Mouse (Mus musculus): ENCODE measurements at regions not wholly inside any gene's neighbourhood (a gene's known extent, or its start where the extent isn't known, plus 50 kb on each side); places are given as distances from the start of the nearest gene placed in this dataset.

GRCm38 (mm10) chr6:50973815-50974214 lies 319.6 kb upstream of the Npvf start:
- no peak for DNase-seq

GRCm38 (mm10) chr6:50974961-50975360 lies 320.7 kb upstream of the Npvf start:
- DNase-seq = no peak

DNA sequence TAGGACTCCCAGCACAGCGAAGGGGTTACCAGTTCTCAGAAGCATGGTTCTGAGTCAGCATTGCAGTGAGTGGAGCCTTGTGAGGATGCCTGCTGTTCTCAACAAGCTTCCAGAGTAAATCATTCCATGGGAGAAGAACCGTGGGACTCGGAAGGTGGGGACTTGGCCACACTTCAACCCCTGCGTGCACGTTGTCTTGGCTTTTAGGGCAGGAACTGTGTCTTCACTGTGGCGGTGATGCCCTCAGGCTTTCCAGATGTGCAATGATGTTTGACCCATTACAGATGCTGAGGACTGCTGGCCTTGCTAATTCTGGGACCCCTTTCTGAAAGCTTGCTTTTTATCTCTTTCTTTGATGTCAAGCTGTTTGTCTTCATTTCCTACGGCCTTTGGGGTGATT lies 322.7 kb upstream of the Npvf start:
- no peak for DNase-seq

GRCm38 (mm10) chr6:50977381-50977780 lies 323.1 kb upstream of the Npvf start:
- DNase-seq = no peak

DNA sequence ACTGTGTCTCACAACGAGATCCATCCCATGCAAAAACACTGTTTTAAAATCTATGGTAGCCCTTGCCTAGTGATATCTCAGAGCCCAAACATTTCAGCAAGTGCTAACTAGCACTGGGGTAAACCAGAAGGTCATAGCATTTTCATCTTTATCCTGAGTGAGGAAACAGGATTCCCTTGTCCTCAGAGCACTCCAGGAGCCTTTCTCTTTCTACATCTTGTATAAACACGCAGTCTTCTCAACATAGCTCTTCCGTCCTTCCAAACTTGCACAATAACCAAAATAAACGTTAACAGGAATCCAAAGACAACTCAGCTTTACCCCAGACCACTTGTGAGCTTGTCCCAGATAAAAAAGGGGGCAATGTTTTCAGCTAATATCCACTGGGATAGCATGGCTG lies 323.8 kb upstream of the Npvf start:
- DNase-seq = no peak

DNA sequence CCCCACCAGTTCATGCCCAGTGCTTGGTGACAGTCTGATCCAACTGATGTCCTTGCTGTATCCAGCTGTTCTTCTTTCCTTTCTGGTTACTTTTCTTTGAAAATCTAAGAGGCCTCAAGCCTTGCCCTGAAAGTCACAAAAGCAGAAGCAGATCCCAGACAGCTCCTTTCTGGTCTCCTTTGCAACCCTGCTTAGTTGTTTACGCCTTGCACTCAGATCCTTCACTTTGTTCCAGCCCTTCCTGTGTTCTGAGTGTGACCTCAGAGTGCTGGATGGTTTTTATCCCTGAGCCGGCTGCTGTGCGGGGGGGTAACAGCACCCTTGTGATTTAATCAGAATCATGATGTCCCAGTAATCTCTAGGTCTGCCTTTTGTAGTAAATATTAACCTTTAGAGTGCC lies 324.3 kb upstream of the Npvf start:
- DNase-seq = no peak

DNA sequence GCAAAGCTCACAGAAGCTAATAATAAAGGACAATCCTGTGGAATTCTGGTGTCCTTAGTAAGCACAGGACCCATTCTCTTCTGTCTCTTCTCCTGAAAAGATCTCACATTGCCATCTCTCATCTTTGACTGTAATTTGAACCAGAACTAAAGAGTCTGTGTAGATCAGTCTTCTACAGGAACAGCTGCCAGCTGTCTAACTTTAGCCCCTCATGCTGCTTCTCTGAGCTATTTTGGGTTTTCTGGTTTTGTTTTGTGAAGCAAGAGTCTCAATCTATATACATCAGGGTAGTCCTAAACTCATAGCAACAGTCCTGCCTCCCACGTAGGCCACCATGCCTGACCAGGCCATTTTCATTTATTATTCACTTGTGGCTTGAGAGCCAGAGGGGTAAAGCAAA lies 325.5 kb upstream of the Npvf start:
- no peak for DNase-seq

DNA sequence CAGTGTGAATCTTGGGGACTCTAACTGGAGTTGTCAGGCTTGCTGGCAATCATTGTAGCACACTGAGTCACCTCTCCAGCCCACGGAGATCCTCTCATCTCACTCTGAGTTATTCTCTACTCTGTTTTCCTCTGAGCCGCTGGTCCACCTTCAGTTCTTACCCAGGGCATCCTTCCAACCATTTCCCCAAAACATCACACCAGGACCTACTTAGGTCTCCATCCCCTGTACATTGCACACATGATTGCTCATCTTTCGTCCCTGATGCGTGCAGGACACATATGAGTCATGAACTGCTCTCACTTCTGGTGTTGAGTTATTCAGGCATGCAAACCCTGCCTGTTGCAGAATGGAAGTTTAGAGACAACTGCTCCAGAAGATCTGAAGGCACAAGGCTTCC lies 326.1 kb upstream of the Npvf start:
- DNase-seq = no peak

GRCm38 (mm10) chr6:50981702-50982309 lies 327.6 kb upstream of the Npvf start:
- no peak for DNase-seq

DNA sequence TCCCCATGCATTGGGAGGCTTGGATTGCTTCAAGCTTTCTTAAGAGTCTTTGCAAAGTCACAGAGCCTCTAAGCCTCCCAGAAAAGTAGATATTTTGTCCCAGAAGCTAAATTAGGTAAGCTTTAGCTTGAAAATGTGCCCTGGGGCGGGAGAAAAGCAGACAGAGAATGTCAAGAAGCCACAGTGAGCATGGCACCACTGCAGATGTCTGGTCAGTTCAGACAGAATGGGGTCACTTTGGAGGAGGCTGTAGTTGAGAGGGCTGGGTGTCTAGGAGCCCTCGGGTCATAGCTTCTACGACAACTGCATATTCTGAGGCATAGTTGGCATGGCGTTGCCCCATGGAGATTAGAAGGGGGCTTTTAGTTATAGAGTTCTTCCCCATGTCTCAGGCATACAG lies 328.6 kb upstream of the Npvf start:
- DNase-seq = no peak

- no peak for DNase-seq
These were observed 329.4 kb upstream of the Npvf start for GRCm38 (mm10) chr6:50983511-50984099.

DNA sequence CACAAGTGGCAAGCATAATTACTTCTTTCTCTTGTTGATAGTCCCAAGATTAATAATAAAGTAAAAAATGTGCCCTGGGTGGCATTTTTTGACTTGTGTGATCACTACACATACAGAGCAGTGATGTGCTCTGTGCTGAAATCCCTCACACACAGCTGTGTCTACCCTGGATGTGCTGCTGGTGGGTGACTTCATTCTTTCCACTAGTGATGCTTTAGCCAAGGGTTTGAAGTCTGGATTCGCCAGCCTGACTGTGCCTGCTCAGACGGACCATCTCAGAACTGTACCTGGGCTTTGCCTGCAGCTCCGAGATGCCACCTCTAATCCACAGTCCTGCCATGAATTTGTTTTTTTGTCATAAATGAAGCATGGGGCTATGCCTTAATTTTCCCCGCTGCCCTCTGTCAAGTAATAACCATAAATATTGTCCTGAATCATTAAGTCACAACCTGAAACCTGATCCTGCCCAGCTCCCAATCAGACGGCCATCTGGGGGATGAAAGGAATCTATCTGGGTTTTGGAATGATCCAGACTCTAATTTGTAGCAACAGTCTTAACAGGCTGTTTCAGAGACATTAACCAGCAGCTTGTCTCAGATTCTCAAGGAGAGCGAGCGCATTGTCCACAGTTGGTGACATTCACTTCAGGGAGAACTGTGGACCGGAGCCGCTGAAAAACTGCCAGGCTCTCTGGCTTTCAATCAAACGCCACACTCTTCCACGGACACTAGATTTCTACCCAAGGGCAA lies 330.1 kb upstream of the Npvf start:
- DNase-seq = no peak

DNA sequence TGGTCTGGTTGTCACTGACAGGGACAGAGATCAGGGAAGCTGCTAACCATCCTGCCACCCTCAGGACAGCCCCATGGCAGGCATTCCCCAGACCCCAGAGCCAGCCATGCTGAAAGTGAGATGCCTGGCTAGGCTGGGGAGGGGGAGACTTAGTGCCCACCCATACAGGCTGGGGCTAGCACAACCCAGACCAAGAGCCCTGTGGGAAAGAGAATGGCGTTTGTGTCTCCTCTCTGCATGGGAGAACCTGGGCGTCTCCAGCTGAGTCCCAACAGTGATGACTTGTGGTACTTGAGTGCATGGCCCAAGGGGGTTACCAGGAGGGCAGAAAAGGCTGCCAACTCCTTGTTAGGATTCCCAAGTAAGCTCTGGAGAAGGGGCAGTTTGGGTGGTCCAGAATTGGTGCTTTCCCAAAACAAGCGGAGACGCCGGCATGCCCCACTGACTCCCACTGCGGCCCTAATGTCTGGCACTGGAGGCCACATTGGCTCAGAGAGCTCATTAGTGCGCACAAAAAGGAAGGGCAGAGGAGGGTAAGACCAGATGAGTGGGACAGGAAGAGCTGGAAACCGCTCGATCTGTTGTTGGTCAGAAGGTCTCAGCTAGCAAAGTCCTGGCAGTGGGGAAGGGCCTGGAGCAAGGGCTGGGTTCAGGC lies 332.2 kb upstream of the Npvf start:
- no peak for DNase-seq

DNA sequence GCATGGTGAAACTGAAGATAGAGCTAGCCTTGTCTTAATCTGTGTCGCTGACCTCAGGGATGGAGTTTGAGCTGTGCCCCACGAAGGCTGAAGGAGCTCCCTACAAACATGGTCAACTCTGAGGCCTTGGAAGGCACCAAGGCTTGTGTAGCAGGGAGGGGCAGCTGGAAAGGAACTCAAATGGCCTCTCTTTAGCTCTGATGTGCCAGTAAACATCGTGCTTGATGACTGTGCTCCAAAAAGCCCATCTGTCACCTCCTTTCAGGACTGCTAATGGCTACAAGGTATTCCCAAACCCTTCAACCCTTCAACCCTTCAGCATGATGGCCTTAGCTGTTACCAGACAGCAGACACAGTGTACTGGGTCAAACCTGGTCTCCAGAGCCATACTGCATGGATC lies 334.3 kb upstream of the Npvf start:
- DNase-seq = no peak

GRCm38 (mm10) chr6:50991528-50992125 lies 337.4 kb upstream of the Npvf start:
- no peak for DNase-seq

- no peak for DNase-seq
These were observed 339.7 kb upstream of the Npvf start for GRCm38 (mm10) chr6:50993952-50994351.

- DNase-seq = no peak
These were observed 348.5 kb upstream of the Npvf start for GRCm38 (mm10) chr6:51002713-51003112.

GRCm38 (mm10) chr6:51006074-51006591 lies 351.9 kb upstream of the Npvf start:
- DNase-seq = no peak

DNA sequence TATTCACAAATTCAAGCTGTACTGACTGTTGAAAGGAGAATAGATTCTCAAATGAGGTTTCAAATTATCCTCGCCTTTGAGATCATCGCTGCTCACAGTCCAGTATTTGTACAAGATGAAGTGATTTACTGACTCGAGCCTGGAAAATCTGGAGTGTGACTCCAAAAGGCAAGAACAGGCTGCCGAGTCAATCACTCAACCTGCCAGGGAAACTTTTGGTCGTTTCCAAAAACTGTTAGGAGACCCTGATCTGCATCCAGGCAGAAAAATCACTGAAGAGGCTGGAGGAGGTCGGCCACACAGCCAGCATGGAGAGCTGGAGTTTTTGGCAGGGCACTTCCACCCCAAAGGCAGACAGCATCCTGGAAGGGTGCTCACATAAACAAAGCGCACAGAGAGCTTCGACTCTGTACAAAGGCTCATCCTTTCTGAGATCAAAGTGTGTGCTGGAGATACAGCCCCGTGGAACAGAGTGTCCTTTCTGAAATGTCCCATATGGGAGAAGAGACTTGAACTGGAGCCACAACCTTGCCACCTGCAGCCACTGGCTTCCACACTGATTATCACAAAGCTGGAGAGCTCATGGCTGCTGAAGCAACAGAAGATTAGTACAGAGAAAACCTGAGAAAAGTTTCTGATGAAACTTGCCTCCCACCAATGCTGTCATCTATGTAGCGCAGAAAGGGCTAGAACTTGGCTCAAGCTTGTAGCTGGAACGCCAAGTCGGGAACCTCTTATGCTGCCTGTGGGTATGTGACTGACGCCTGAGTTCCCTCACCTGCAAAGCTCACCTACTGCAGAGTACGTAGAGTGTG lies 355.5 kb upstream of the Npvf start:
- DNase-seq = no peak

- DNase-seq = no peak
These were observed 356.3 kb upstream of the Npvf start for GRCm38 (mm10) chr6:51010536-51010935.

- peak; percentile 26 for DNase-seq
These were observed 358.0 kb upstream of the Npvf start for GRCm38 (mm10) chr6:51012086-51012830.

- no peak for DNase-seq
These were observed 361.5 kb upstream of the Npvf start for GRCm38 (mm10) chr6:51015735-51016134.
